Mouse (Mus musculus): Measurements from ENCODE around the gene Tpp2.

- no peak for TF ChIP-seq CTCF (IDR thresholded peaks at IDR 0.05; ENCODE audit: control insufficient read depth, insufficient read depth, insufficient replicate concordance, low read depth, low read length)
- TF ChIP-seq POLR2A (IDR thresholded peaks at IDR 0.05; ENCODE audit: control insufficient read depth, low read depth, low read length), result no peak
Measured at GRCm38 (mm10) chr1:43902855-43903254, 30.6 kb upstream of the Tpp2 start.
